Mouse (Mus musculus): ENCODE results near the gene Inhbb.

Inhbb gene

GRCm38 (mm10) chr1:119420189-119420983 is 1.7 kb downstream of the Inhbb start:
- peak in 1 of 2 experiments; percentile 36 for DNase-seq (ENCODE audit: low spot score in 2 of 2)

GRCm38 (mm10) chr1:119419151-119420105 is 2.6 kb downstream of the Inhbb start:
- DNase-seq (ENCODE audit: low spot score in 2 of 2), result peak in 1 of 2 experiments; percentile 15

GRCm38 (mm10) chr1:119417991-119418390 is 4.1 kb downstream of the Inhbb start:
- DNase-seq (ENCODE audit: low spot score in 2 of 2), result no peak

- DNase-seq (ENCODE audit: low spot score in 2 of 2), result no peak
Measured at GRCm38 (mm10) chr1:119417542-119417941, 4.5 kb downstream of the Inhbb start.

DNA sequence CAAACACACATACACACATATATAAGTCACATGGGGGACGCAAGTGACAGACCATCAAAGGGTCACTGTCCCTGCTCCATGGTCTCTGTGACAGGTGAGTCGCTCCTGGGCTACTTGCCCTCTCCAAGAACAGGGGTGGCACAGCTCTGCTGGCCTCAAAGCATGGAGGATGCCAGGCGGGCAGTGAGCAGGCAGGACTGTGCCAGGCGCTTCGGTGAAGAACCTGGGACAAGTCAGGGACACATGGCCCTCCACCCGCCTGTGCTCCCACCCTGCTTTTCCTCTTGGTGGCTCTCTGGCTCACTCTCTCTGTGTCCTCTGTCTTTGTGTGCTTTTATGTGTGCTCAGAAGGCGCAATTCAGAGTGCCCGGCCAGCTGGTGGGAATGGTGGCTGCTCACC is 5.4 kb downstream of the Inhbb start:
- DNase-seq (ENCODE audit: low spot score in 2 of 2), result no peak

DNA sequence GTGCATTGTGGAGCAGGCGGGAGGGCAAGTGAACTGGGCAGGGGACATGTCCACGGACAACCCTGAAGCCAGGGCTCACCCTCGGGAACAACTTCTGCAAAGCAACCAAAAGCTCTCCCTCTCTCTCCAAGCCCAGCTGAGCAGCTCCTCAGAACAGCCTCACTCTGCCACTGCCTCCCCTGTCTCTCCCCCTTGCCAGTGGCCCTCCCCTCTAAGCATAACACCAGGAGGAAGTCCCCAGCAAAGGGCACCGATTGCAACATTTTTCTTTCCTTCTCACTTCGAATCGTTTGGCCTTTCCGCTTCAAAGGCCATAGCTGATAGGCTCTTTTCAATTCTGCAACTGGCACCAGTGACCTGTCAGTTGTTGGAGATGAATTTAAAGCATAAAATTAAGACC is 5.9 kb downstream of the Inhbb start:
- DNase-seq (ENCODE audit: low spot score in 2 of 2), result no peak

DNA sequence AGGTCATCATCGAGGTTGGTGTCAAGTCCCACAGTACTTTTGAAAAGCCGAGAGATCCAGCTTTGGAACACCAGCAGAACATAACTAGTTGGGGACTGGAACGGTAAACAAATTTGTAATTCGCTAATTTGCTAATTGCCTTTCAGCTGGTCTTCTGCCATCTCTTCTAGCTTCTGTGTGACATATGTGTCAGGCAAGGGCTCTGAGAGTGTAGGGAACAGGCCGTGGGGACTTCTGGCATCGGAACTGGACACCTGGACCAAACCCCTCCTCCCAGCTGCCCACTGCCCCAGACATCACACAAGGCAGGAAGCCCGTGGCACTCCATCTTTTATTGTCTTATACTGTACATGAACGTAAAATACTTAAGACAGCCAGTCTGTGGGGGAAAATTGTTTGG is 6.9 kb downstream of the Inhbb start:
- DNase-seq (ENCODE audit: low spot score in 2 of 2), result no peak

- no peak for DNase-seq (ENCODE audit: low spot score in 2 of 2)
Measured at GRCm38 (mm10) chr1:119410661-119411060, 11.4 kb downstream of the Inhbb start.

DNA sequence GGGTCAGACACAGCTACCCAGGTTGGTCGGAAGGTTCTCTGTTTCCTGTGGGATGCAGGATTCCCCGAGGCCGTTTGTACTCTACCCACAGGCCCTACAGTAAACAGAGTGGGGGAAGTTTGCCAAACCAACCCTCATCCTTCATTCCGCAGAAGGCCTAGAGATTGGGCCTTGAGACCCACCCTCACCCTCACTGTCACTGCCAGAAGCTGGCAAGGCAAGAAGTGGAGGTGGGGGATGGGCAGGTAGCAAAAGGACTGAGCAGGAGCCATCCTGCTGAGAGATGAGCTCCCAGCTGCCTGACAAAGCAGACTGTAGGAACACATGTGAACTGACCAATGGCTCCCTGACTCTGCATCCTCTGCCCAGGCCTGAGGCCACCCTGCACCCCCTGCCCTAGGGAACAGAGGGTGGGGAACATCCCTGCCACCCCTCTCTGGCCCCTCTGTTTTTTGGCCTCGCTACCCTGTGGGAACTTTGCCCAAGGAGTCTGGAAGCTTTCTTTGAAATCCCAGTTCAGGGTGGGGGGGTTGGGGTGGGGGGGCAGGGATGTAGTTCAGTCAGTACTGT is 12.4 kb downstream of the Inhbb start:
- DNase-seq (ENCODE audit: low spot score in 2 of 2), result no peak

- DNase-seq (ENCODE audit: low spot score in 2 of 2), result peak; percentile 40 to 62
Measured at GRCm38 (mm10) chr1:119409106-119409505, 12.9 kb downstream of the Inhbb start.

DNA sequence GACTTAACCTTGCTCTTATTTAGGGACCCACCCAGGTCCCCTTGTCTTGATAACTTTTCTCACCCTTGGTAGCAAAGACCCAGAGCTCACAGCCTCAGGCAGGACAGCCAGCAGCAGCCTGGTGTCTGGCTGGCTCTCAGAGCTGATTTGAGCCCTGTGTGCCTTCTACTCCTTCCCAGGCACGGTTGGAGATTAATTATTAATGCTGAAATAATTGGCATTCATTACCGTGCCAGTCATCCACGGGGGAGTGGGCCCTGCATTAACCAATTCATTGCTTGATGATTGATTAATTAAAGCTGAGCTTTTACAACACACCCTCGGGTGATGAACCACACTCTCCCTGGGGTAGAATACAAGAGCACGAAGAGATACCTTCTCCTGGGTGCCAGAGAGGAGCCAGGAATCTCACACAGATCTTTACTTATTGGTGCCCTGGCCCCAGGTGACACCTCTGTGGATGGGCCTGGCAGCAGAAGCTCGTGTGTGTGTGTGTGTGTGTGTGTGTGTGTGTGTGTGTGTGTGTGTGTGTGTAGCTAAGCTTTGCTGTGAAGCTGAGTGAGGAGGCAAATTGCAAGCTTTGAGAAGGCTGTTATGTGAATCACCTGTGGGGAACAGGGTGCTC is 14.2 kb downstream of the Inhbb start:
- no peak for DNase-seq (ENCODE audit: low spot score in 2 of 2)

GRCm38 (mm10) chr1:119404798-119405197 is 17.2 kb downstream of the Inhbb start:
- no peak for DNase-seq (ENCODE audit: low spot score in 2 of 2)

DNA sequence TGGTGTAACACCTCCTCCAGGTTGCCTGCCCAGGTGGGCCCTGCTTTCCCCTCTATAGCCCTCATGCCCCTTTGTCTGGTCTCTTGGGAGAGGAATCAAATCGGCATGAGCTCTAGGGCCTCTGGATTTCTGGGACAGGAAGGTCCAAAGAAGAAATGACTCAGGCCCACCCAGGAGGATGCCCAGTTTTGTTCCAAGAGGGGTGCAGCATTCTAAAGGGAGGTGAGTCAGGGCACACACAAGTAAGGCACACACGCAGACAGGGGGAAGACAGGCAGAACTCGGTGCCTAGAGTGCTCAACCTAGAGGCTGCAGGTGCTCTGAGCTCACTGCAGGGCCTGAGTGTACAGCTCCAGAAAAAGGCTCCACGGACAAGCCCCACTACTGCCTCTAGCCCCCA is 17.7 kb downstream of the Inhbb start:
- DNase-seq (ENCODE audit: low spot score in 2 of 2), result no peak

- DNase-seq (ENCODE audit: low spot score in 2 of 2), result no peak
Measured at GRCm38 (mm10) chr1:119401249-119401648, 20.8 kb downstream of the Inhbb start.

GRCm38 (mm10) chr1:119398640-119399039 is 23.4 kb downstream of the Inhbb start:
- no peak for DNase-seq (ENCODE audit: low spot score in 2 of 2)

DNA sequence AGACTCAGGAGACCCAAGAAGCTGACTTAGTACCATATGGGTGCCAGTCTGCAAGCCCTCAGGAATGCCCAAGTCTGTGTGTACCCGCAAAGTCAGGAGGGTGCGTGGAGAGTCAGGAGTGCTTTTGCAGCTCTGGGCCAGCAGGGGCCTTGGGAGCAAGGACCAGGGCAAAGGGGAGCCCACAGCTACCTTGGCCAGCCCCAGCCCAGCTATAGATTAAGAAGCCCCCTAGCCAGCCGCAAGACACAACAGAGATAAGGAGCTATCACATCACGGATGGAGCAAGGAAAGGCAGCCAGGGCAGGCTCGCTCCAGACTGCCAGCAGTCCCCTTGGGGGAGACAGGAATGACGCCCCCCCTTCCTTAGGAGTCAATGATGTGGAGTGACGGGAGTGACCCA is 24.2 kb downstream of the Inhbb start:
- no peak for DNase-seq (ENCODE audit: low spot score in 2 of 2)

DNA sequence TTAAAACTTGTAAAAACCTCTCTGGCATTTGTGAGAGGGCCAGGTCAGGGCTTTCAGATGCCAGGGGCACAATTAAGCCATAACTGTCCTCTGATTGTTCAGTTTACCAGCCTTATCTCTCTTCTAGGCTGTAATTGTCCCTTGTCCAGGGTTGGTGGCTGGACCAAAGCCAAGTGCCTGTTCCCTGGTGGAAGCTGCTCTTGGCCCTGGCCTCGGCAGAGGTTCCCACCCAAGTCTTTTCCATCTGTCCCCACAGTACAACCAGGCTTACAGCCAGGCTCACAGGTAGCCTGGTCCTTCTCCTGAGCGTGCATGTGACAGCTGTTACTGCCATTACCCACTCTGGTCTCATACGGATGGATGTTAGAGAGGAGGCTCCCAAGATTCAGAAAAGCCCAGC is 30.7 kb downstream of the Inhbb start:
- no peak for DNase-seq (ENCODE audit: low spot score in 2 of 2)

DNA sequence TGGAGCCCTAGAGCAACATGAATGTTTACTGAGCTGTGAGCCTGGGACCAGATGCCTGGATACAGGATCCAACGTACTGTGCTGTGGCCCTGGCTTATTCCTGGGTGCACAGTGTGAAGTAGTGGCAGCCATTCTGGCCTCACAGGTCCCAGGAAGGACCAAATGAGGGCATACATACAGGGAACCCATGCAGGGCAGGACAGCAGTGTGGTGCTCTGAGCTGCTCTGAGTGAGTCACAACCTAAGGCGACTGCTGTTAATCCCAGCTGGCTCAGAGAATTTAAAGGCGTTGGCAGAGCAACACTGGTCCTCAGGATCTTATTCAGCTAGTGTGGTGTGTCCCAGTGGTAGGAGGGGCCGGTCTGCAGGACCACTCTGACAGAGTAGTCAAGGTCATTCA is 31.4 kb downstream of the Inhbb start:
- no peak for DNase-seq (ENCODE audit: low spot score in 2 of 2)

DNA sequence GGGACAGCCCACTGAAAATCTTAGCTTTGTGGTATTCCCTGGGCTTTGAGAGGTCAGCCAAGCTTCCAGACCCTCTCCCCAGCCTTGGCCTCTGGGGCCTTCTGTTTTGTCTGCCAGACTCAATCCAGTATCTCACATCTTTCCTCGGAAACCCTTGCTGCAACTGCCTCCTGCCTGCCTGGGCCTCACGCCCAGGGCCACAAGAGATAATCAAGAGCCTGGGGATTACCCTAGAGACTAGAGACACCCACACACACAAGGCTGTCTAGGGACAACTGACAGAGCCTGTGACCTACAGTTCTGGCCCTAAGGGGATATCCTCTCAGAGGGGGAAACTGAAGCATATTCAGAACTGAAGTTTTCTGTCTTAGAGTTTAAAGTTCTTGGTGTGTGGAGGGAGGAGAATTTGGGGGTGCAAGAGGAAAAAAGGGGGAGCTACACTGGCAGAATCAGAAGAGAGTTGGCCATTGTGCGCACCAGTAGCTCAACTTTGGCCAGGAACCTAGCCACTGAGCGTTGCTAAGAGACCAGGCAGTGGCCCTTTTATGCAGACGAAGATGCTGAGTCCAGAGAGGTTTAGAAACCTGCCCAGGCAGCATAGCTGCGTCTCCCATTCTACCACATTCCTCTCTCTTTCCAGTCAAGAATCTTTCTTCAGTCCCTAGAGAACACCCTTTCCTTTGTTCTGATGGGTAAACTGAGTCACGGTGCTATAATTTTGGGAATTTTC is 32.1 kb downstream of the Inhbb start:
- no peak for DNase-seq (ENCODE audit: low spot score in 2 of 2)

- no peak for DNase-seq (ENCODE audit: low spot score in 2 of 2)
Measured at GRCm38 (mm10) chr1:119388664-119389396, 33.2 kb downstream of the Inhbb start.

GRCm38 (mm10) chr1:119386306-119386705 is 35.7 kb downstream of the Inhbb start:
- no peak for DNase-seq (ENCODE audit: low spot score in 2 of 2)
